Mouse (Mus musculus) gastrocnemius, postnatal 25 days (tissue): ENCODE results near the gene Lrrc51. TPM values are rescaled to one million over a fixed set of nuclear protein-coding genes. Genes with fewer than 3 reads are reported as not detected.
"Not testable (repeated sequence)": the region's sequence is repeated elsewhere in the genome, so short reads cannot be mapped to it uniquely, and the experiment has no call there.

Source experiments
- DNase-seq: peaks from one replicate; pipeline ENCODE4 v3.0.0; 2022
- total RNA-seq, 2 experiments: library from RNA; stranded (reverse); gene quantifications; 1 replicate in 1 of 2; 2 replicates in 1 of 2; pipeline ENCODE4 v1.2.3; 2021

The Lrrc51 gene
- total RNA-seq, 2 experiments from 2014 or later: 3.0 to 4.2 TPM

DNA sequence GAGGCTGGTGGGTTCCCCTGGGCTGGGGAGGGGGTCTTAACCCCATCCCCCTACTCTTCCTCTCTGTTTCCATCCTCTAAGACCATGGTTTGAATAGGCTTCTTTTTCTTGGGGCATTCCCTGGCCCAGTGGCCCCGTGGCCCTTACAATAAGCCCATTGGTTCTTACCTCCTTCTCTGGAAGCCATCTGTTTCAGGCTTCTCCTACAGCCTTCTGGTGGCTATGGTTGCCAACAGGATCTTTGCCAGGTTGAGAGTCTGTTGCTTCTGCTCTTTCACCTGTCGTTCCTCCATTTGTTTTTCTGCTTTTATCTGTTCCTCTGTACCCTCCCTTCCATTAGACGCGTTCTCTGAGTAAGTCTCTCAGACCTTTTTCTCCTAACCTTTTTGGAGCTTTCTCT is 3.9 kb upstream of the Lrrc51 start:
- DNase-seq: no peak

DNA sequence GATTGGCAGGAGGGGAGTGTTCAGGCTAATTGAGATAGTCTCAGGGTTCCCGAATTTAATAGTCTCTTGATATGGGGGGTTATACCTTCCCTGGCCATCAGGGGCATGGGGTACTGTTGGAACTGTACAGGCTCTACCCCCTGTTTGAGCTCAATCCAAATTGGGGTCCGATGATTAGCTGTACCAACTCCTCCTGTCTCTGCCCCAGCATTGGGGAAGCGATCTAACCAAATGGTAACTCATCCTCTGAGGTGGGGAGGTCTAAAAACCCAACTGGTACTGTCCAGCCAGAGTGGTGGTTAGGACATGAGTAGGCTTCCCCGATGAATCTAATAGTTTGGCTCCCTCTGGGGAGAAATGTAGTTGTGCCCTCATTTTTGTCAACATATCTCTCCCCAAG is 3.3 kb upstream of the Lrrc51 start:
- no peak for DNase-seq

DNA sequence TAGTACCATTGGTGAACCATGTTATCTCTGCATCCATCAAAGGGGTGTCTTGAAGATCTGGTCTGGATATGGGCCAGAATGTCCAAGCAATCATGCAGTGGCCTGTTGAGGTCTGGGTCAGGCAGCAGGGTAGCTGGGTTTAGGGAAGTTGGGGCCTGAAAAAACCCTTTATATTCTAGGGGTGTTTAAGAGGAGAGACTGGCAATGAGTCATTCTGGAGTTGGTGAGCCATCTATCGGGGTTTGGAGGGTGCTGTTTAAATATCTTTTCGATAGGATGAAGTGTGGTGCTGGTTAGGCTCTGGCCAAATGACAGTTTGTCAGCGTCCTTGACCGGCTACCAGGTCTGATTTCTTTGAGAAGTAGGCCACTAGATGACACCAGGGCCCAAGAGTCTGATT is 2.3 kb upstream of the Lrrc51 start:
- DNase-seq: no peak

DNA sequence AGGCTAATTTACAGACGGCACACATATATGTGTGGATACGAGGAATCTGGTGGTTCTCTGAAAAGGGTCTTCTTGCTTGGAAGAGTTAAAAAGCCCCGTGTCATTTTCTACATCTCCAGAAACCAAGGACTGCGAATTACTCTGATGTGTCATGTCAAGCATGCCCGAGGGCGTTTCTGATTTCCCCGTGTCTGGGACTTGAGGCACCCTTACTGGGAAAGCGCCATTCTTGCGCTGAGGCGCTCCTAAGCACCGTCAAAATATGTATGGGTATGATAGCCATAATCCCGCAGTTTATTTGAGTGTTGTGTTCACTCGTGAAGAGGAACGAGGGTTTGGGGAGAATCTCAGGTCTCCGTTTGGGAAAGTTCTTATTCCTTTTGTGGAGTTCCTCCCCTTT is 395 bp downstream of the Lrrc51 start:
- no peak for DNase-seq

DNA sequence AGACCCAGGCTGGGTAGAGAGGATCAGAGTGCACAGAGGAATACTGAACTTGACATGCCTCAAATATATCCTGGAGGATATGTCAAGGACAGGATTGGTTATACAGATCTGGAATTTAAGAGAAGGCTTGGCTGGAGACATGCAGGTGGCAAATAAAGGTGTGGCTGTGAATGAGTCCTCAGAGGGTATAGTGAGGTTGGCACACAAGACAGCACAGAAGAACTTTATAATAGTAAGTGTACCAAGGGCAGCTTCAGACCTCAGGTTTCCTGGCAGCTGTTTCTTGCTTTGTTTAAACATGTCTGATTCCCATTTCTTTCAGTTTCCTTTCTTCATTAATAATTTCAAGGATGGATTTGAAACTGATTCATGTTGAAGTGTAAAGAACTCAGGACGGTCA is 1.1 kb downstream of the Lrrc51 start:
- DNase-seq: no peak

DNA sequence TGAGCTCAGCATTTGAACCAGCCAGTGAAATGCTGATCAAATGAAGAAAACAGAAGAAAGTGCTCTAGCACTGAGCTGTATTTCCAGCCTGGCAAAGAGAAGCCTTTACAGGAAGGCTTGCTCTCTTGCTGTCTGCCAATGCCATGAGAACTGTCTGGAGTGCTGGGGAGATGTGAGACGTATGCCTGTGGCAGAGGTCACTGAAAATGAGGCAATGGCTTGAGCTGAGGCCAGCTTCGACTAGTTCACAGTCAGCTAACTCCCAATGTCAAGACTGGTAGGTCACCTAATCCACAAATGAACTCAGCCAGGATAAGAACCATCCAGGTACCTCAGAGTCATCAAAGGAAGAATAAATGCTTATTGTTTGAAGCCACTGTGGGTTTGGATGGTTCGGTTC is 5.6 kb downstream of the Lrrc51 start:
- no peak for DNase-seq

DNA sequence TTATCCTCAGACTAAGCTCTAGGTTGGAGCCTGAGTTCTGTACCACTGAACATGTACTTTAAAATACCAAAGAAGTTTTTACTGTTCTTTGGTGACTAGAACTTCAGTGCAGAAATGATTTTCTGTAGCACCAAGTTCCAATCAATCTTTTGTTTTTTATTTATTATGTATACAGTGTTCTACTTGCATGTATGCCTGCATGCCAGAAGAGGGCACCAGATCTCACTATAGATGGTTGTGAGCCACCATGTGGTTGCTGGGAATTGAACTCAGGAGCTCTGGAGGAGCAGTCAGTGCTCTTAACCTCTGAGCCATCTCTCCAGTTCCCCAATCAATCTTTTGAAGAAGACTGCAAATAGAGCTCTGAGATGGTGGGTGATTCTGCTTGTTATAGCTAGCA is 7.8 kb downstream of the Lrrc51 start:
- DNase-seq: not testable (repeated sequence)

DNA sequence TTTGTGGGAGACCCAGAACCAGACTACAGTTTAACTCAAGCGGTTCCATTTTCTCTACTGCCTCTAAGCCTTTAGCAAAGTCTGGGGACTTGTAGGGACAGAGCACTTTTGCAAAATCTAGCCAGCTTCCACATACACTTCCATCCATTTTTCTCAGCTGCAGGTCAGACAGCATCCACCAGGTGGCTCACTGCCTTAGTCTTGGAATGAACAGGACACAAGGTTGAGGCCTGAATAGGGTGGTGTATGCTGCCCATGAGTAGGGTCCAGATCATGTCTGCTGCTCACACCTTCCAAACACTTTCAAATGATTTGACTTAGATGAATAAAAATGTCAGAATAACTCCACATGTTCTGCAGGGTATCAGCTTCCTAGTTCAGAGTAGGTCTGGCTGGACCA is 15.6 kb downstream of the Lrrc51 start:
- DNase-seq: no peak

DNA sequence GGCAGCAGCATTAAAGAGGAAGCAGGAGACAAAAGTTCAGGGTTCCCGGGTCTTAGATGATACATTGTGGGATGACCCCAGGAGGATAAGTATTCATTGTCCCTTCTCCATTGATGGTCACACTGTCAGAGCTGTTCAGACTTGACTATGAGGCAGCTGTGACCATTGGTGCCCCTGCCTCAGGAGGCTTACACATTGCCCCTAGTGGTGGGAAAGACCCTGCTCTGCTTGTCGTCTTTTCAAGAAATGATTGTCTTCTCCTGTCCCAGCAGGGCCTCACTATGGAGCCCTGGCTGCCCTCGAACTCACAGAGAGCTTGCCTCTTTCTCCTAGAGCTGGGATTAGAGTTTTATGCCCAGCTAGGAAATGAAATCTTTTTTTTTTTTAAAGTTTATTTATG is 21.7 kb downstream of the Lrrc51 start:
- no peak for DNase-seq

DNA sequence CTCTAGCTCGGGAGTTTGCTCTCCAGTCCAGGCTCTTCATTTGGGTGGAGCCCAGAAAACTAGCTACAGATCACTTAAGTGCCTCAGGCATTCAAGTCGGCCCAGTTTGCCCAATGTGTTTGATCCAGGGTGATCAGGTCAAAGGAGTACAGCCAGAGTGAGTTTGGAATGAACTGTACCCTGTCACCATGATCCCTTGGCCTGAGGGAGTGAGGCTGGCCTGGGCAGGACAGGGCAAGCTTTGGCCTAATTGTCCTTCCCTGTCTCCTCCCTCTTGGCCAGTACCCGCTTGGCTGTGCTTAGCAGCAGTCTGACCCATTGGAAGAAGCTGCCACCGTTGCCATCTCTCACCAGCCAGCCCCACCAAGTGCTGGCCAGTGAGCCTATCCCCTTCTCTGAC is 23.6 kb downstream of the Lrrc51 start:
- peak; percentile 76 for DNase-seq

DNA sequence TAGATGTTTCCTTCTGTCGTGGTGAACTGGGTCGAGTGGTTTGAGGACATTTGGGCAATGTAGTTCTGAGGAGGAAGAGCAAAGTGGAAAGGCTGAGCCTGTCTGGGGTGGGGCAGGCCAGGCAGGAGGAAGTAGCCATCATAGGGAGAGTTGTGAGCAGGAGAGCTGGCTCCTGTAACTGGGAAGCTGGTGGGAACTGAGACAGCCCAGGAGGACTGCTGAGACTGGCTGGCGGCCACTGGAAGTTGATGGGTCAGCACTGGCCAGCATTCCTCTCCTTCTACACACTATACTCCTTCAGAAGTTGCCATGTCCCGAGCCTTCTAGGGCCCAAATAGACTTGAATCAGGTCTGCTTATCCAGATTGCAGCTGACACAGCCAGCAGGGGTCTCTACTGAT is 25.3 kb downstream of the Lrrc51 start:
- peak; percentile 58 for DNase-seq

DNA sequence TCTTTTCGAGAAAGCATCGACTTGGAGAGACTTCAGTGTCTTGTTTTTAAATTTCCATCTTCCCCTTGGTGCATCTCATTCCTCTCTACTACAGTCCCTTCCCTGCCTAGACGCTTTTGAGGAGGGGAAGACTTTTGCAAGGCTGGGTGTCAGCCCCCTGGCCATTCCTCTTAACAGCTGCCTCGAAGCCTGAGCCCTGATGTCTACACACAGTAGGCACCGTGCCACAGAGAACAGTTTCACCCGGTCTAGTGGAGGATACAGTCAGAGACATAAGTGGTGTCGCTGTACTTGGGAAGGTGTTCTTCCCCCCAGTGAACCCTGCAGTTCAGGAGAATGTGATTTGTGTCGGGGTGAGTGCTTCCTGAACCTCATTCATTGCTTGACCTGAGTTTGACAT is 27.0 kb downstream of the Lrrc51 start:
- DNase-seq: no peak

DNA sequence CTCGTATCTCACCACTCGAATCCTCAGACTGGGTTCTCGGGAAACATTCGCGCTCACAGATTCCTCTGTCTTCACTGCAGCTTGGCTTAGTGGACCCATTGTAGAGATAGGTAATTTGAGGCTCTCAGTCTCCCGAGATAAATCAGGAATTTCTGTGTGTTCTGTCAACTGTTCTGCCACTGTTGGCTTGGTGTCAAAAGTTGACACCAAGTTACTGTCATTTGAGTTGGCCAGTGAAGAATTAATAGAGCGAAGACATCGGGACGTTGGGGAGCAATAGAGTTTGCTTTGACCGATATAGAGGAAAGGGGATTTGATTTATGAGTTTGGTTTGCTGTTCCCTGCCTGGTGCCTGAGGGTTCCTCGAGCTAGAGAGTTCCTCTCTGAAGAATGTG is 27.4 kb downstream of the Lrrc51 start, which contains the start of gene Tomt:
Tomt (minus strand) TSS at position 73 of the 395 bp plus-strand sequence.
- no peak for DNase-seq

DNA sequence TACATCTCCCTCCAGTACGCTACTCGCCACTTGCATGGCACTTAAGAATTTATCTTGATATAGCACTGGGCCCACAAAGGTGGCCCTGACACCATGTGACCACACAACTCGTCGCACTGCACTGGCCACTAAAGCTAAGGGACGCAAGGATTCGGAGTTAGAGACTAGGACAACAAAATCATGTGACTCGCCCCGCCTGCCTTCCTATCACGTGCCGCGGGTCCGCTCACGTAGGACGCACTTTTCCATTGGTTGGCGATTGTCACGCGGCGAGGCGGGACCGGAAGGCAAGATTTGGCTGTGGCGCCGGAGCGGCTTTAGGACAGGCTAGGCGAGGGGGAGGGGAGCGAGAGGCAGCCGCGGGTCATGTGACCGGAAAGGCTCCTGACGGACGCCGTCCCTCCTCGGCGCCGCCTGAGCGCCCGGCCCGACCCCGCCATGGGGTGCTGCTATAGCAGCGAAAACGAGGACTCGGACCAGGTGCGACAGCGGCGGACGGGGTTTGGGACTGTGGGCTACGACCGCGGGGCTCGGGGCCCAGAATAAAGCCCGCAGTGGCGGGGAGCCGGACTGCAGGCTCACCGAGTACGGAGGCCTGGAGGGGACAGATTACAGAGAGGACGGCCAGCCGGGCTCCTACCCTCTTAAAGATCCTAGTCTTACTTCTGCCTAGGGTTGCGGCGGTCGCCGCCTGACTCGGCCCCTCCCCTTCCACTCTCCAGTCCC is 28.0 kb downstream of the Lrrc51 start, which contains the start of gene Lamtor1:
Lamtor1 (plus strand) TSS at position 344 of the 726 bp plus-strand sequence.
- peak; percentile 99 for DNase-seq

DNA sequence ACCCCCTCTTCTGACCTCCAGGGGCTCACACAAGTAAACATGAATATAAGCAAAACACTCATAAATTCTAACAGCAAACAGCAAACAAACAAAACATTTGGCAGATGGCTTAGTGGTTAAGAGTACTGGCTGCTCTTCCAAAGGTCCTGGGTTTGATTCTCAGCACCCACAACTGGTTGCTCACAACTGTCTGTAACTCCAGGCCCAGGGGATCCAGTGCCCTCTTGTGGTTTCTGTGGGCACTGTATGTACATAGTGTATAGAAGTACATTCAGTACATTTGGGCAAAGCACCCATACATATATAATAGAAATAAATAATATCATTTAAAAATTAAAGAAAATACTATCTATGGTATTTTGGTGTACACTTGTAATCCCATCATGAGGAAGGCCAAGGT is 30.8 kb downstream of the Lrrc51 start:
- DNase-seq: no peak

DNA sequence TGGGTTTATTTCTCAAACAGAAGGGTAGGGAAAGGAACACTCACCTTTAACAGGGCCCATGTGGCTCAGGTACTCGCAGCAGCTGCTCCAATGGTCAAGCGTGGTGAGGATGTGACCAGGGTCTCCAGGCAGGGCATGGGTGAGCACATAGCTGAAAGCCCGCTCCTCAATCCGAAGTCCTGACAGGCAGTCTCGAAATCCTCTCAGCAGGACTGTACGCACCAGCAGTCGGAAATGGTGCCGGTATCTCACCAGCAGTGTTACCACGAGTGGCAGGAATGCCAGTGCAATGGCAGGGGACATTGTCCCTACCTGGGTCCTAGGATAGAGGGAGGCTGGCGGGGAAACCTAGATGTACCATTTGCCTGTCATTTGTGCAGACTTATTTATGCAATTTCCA is 31.7 kb downstream of the Lrrc51 start:
- no peak for DNase-seq

DNA sequence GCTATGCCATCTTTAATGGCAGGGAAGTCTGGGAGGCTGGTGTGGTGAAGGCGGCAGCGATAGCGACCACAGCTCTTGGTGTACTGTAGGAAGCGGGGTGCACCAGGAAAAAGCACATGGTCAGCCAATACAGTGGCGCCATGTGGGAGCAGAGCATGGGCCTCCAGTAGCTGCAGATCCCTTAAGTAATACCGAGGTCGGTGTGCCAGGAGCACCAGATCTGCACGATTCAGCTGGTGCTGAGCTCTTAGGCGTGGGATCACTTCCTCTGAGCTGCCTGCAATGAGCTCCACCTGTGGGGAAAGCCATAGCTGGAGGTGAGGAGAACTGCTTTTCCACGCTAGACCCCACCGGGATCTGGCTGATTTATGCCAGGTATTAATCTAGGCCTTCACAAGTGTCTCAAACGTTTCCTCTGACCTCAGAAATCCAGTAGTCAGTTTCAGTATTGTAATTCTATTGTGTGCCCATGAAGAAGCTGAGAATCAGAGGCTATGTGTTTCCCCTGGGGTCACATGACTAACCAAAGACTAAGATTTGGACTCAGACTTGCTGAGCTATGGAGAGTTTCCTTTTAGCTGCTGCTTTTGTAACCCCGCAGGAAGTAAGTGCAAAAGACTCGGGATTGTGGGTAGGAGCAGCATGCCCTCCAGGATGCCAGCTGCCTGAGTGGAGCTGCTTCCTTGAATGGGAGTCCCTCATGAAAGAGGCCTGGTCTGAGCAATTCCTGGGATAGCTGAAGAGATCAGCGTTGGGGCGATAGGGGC is 33.2 kb downstream of the Lrrc51 start:
- DNase-seq: no peak

DNA sequence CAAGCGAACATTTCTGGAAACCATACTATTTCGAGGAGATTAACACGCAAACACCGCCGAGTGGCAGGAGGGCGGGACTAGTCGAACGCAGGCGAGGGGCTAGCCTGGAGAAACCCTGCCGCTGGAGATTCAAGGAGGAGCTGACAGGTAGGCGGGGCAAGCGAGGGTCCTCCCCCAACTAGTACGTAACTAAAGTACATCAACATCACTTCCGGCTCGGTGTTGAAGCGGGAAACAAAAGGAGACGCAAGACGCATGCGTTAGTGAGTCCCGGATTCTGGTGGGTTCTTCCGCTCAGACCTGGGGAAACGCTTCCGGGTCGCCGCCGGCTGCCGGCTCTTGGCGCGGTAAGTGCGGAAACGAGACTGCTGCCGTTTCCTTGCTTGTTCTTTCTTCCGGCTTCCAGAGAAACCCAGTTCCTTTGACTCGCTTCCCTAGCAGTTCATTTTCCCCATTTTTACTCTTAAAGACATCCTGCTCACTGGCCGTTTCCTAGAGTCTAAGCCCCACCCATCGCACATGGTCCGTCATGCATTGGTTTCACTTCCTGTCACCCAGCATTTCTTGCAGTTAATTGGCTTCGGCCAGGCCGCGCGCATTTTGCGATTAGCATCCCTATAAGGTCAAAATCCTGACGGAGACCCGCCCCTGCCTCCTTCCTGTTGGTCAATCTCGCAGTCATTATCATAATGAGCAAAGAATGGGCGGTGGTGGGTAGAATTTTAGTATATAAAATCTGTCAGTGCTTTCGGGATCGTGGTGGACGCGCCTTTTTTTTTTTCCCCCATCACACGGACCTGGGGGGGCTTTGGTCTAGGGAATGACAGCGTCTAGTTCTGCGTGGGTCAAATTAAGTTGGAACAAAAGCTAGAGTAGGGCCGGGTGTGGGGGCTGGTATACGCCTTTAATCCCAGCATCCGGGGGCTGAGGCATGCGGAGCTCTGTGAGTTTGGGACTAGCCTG is 37.3 kb downstream of the Lrrc51 start:
- DNase-seq: peak; percentile 95

DNA sequence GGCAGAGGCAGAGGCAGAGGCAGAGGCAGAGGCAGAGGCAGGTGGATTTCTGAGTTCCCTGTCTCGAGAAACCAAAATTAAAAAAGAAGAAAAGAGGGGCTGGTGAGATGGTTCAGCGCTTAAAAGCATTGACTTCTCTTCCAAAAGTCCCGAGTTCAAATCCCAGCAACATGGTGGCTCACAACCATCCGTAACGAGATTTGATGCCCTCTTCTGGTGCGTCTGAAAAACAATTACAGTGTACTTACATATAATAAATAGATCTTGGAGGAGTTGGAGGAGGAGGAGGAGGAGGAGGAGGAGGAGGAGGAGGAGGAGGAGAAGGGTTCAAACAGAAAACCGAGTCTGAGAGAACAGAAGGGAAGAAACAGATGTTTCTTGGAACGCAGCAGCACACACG is 38.0 kb downstream of the Lrrc51 start:
- DNase-seq: no peak

DNA sequence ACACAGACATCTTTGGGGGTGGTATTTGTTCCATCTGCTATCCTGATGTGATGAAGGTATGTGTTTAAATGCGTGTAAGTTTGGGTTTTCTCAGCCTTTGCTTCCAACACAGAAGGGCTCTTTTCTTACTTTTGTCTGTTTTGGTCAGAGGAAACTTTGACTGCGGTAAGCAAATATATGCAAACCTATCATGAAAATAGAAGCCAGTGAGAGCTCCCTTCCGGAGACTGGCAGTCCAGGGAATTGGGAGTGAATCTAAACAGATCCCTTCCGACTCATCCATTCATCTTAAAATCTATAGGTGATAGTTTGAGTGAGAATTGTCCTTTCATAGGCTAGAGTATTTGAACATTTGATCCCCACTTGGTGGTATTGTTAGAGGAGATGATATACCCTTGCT is 45.2 kb downstream of the Lrrc51 start:
- no peak for DNase-seq

DNA sequence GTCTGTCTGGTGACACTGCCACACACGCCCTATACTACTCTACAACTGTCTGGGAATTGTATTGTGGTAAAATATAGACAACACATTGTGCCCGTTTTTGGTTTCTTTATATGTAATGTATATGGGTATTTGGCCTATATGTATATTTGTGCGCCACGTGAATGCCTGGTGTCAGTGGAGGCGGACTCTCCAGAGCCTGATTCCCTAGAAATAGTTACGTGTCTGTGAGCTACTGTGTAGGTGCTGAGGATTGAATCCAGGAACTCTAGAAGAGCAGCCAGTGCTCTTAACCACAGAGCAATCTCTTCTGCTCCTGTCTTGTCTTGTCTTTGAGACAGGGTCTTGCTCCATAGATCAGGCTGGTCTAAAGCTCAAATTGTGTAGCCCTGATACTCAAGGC is 47.4 kb downstream of the Lrrc51 start:
- no peak for DNase-seq

DNA sequence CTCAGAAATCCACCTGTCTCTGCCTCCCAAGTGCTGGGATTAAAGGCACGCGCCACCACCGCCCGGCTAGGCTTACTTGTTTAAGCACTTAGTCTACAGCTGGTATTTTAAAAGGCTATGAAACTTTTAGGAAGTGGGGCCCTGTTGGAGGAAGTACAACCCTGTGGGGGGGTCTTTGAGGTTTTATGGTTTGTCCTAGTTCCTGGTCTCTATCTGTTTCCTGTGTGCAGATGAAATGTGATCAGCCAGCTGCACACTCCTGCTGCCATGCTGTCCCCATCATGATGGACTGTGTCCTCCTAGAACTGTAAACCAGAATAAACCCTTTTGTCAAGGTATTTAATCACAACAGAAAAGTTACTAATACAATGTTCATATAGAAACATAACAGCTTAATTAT is 49.5 kb downstream of the Lrrc51 start:
- DNase-seq: no peak
